Mouse (Mus musculus) ES-Bruce4 (cell line): ENCODE results near the gene Plpp2. TPM values are rescaled to one million over a fixed set of nuclear protein-coding genes. Genes with fewer than 3 reads are reported as not detected.

Experiments used
- H3K27ac ChIP-seq: 2 replicates; pipeline ENCODE4 v1.5.1; 2012; ENCODE audit warnings: low read length, inconsistent platforms; ENCODE audit not compliant: insufficient read depth
- H3K27me3 ChIP-seq: 2 replicates; pipeline ENCODE4 v1.6.1; 2012; ENCODE audit warnings: mild to moderate bottlenecking, low read length, inconsistent platforms; ENCODE audit not compliant: control insufficient read depth, poor library complexity, insufficient read depth, severe bottlenecking
- H3K36me3 ChIP-seq: 2 replicates; pipeline ENCODE4 v1.6.1; 2012; ENCODE audit warnings: inconsistent platforms, mild to moderate bottlenecking, low read length, moderate library complexity; ENCODE audit not compliant: control insufficient read depth, poor library complexity, insufficient read depth, severe bottlenecking
- H3K4me1 ChIP-seq: one replicate; pipeline ENCODE4 v1.8.1; 2011; ENCODE audit warnings: low read length; ENCODE audit not compliant: control insufficient read depth, insufficient read depth
- H3K4me3 ChIP-seq: 2 replicates; pipeline ENCODE4 v1.5.1; 2011; ENCODE audit warnings: low read depth, mild to moderate bottlenecking, low read length
- H3K9ac ChIP-seq: 2 replicates; pipeline ENCODE4 v1.6.1; 2012; ENCODE audit warnings: low read depth, mild to moderate bottlenecking, inconsistent platforms; ENCODE audit not compliant: poor library complexity, severe bottlenecking
- H3K9me3 ChIP-seq: replicated peaks from 2 replicates; pipeline ENCODE4 v1.6.1; 2012; ENCODE audit warnings: mild to moderate bottlenecking, low read length, inconsistent platforms; ENCODE audit not compliant: control insufficient read depth, poor library complexity, insufficient read depth, severe bottlenecking
- CTCF ChIP-seq: IDR thresholded peaks from one replicate; pipeline ENCODE4 v1.8.1; 2011; ENCODE audit warnings: low read depth, low read length
- EP300 ChIP-seq: IDR thresholded peaks from 2 replicates; pipeline ENCODE4 v1.6.1; 2011; ENCODE audit warnings: low read depth, low read length; ENCODE audit not compliant: insufficient read depth
- POLR2A ChIP-seq: IDR thresholded peaks from one replicate; pipeline ENCODE4 v1.8.1; 2011; ENCODE audit warnings: low read length; ENCODE audit not compliant: insufficient read depth
- polyA plus RNA-seq: library from polyadenylated mRNA; stranded (reverse); fragments of >200 nt; gene quantifications from 2 replicates; pipeline ENCODE4 v1.2.4, GENCODE M21; 2011; ENCODE audit warnings: low read depth; ENCODE audit not compliant: missing spikeins, insufficient read depth, insufficient read length

Gene Plpp2
- polyA plus RNA-seq, 1 experiment = 16.7 TPM

DNA sequence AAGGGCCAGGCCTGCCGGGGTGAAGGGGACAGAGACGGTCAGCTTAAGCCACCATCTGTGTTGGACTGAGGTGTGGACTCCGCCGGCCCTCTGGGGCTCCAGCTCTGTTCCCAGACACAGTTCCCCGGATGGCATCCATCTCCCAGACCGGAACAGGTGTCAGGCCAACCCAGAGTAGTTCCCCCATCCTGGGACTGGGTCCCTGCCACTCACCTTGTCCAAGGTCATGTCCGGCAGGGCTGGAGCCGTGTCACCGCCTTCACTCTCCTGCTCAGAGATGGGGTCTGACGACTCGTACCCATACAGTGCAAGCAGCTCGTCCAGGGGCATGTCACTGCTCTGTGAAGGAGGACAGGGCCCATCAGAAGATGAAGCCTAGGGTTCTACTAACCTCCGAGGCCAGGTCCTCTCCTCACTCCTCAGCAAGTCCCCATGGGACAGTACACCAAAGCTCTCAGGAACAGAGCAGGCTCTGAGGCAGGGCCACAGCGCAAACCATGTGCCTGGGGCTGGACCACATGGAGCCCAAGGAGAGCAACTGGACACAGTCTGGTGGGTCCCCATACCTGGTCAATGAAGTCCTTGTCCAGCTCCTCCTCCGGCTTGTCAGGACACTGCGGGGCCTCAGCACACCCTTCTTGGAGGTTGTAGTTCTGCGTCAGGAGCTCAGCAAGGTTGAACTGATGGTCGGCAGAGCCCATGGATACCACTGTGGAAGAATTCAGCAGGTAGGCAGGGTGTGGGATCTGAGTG is 15.6 kb upstream of the Plpp2 start:
- Histone ChIP-seq H3K27me3 (no peaks in the 10 kb centered on the region), H3K4me1 (no peaks in the 10 kb centered on the region), H3K4me3 (no peak overlapping the region), H3K9me3 (no peaks in the 10 kb centered on the region), H3K27ac (no peak overlapping the region), H3K36me3 (peaks cover 18% of the 10 kb centered on the region), H3K9ac (no peak overlapping the region)
- TF ChIP-seq CTCF (no peak), EP300 (no peak)

DNA sequence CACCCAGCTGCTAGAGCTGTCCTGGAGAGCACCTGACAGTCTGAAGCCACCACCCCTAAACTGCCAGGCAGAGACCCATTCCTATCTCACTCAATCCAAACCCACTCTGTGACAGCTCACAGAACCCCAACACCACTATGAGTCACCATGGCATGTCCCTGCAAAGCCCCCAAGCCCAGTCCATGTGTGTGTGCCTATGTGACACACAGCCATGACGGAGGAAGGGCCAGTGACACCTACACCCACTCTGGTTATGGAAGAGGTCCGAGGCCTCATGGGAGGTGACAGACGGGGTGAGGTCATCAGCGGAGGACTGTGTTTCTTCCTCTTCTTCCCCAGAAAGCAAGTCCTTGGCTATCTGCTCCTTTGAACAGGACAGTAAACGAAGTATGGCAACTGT is 14.9 kb upstream of the Plpp2 start:
- H3K4me3 ChIP-seq = no peak overlapping the region

DNA sequence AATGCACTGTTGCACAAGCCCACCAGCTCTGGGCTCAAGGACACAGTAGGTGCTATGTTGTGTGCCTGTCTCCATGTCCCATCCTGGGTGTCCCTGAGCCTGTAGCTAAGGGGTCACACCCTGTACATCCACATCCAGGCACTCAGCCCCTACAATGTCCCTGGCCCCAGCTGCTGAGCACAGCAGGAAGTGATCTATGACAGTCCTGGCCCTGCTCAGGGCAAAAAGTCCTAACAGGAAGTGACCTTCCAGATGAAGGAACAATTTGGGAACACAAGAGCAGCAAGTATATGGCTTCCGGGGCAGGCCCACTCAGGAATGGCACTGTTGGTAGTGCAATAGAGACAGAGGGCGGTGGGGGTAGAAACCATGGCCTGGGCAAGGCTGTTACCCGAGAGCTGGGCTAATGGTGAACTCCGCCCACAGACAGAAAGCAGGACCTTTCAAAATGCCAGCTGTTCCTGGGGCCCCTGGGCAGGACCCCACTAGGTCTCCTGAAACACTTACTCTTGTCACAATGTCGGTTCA is 13.6 kb upstream of the Plpp2 start:
- Histone ChIP-seq H3K27ac (no peak overlapping the region), H3K27me3 (no peaks in the 10 kb centered on the region), H3K36me3 (peaks cover 18% of the 10 kb centered on the region), H3K4me1 (no peaks in the 10 kb centered on the region), H3K4me3 (no peak overlapping the region), H3K9ac (no peak overlapping the region), H3K9me3 (no peaks in the 10 kb centered on the region)
- TF ChIP-seq POLR2A (no peak), EP300 (no peak), CTCF (no peak)

More for the DNA sequence above, 14.9 kb upstream of the Plpp2 start:
- no peak overlapping the region for H3K27ac ChIP-seq
- no peak for TF ChIP-seq POLR2A
- no peak for TF ChIP-seq EP300
- no peak for TF ChIP-seq CTCF
- H3K9me3 ChIP-seq = no peaks in the 10 kb centered on the region
- H3K4me1 ChIP-seq = no peaks in the 10 kb centered on the region
- no peaks in the 10 kb centered on the region for H3K27me3 ChIP-seq
- H3K9ac ChIP-seq = no peak overlapping the region
- peaks cover 18% of the 10 kb centered on the region for H3K36me3 ChIP-seq

DNA sequence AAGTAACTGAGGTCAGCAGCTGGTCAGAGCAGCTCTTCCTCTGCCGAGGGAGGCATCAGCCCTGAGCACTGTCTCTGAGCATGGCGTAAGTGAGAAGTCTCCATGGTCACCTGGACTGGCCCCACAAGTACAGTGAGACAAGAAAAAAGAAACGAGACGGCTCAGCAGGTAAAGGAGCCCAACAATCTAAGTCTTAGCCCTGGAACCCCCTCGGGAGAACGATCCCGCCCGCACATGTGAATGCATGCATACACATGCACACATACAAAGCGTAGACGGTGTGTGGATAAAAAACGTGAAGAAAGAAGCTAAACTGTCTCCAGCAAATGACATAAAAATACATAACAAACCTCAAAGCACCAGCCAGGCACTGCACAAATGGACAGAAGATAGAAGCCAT is 12.9 kb upstream of the Plpp2 start:
- no peaks in the 10 kb centered on the region for H3K27me3 ChIP-seq
- H3K9ac ChIP-seq = no peak overlapping the region
- no peaks in the 10 kb centered on the region for H3K9me3 ChIP-seq
- H3K4me1 ChIP-seq = no peaks in the 10 kb centered on the region
- H3K27ac ChIP-seq = no peak overlapping the region
- no peak overlapping the region for H3K4me3 ChIP-seq
- H3K36me3 ChIP-seq = peaks cover 18% of the 10 kb centered on the region
- TF ChIP-seq CTCF (no peak), EP300 (no peak), POLR2A (no peak)

DNA sequence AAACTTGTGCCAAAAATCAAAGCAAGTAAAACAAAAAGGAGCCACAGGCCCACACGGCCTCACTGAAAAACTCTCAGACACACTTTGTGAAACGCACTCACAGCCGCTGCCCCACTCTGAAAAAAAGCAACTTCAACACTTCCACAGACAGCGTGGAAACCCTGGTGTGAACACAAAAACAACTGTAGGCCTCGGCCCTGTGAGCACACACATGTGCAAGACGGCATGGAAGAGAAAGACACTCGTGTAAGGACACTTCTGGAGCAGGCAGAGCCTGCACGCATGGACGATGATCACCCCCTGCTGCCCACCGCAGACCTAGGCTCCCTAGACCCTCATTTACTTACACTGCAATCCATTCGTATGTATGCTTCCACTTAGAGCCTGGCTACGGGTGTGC is 12.3 kb upstream of the Plpp2 start:
- H3K27ac ChIP-seq = no peak overlapping the region
- peaks cover 18% of the 10 kb centered on the region for H3K36me3 ChIP-seq
- TF ChIP-seq CTCF (no peak), POLR2A (no peak), EP300 (no peak)
- H3K27me3 ChIP-seq = no peaks in the 10 kb centered on the region
- H3K4me1 ChIP-seq = no peaks in the 10 kb centered on the region
- H3K9me3 ChIP-seq = no peaks in the 10 kb centered on the region
- no peak overlapping the region for H3K4me3 ChIP-seq
- no peak overlapping the region for H3K9ac ChIP-seq

DNA sequence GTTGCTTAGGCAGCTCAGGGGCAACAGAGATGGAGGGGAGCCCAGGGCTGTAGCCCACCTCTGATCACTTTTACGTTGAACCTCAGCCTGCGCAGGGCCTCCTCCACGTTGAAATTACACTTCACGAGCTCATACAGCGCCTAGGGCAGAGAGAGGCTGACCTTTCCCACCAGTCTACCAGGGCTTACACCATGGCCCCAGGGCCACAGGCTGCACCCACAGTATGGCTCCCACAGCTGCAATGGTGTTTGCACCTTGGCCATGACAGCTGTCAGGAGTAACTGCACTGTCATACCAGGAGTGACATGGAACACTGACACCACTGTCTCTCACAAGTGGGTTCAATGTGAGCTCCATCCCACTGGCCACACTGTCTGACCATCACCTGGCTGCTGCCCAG is 11.0 kb upstream of the Plpp2 start:
- Histone ChIP-seq H3K4me3 (no peak overlapping the region), H3K9me3 (no peaks in the 10 kb centered on the region), H3K36me3 (peaks cover 18% of the 10 kb centered on the region), H3K4me1 (no peaks in the 10 kb centered on the region), H3K9ac (no peak overlapping the region), H3K27me3 (no peaks in the 10 kb centered on the region), H3K27ac (no peak overlapping the region)
- TF ChIP-seq EP300 (no peak), CTCF (no peak), POLR2A (no peak)
